Mouse (Mus musculus): Measurements from ENCODE around the gene Ephb3. TPM values are rescaled to one million over a fixed set of nuclear protein-coding genes. Genes with fewer than 3 reads are reported as not detected.

Gene Ephb3
- polyA plus RNA-seq, 1 experiment from 2014 or later = 4.0 TPM

- Histone ChIP-seq H3K27ac (ENCODE audit: low read depth, low read length) (no peak overlapping the region), H3K4me3 (ENCODE audit: low read depth, low read length) (no peak overlapping the region), H3K27me3 (replicated peaks; ENCODE audit: control insufficient read depth, insufficient read depth, low read length) (no peaks in the 10 kb centered on the region), H3K9ac (ENCODE audit: low read depth, low read length) (no peak overlapping the region), H3K4me1 (replicated peaks; ENCODE audit: control insufficient read depth, insufficient read depth, low read length) (0 out of 2 replicates have a peak, but pooled peaks cover 6% of the 10 kb centered on the region), H3K36me3 (ENCODE audit: control insufficient read depth, insufficient read depth) (no peaks in the 10 kb centered on the region), H3K4me2 (replicated peaks; ENCODE audit: low read depth) (no peak overlapping the region), H3K9me3 (ENCODE audit: control insufficient read depth) (no peaks in the 10 kb centered on the region)
- ATAC-seq = no peak
- 51% methylated on average over 11 of the region's 11 CpGs for WGBS
- TF ChIP-seq CTCF (IDR thresholded peaks at IDR 0.05; ENCODE audit: low read depth) = no peak
Observed at GRCm38 (mm10) chr16:21252401-21252955, 47.9 kb downstream of the Ephb3 start.

DNA sequence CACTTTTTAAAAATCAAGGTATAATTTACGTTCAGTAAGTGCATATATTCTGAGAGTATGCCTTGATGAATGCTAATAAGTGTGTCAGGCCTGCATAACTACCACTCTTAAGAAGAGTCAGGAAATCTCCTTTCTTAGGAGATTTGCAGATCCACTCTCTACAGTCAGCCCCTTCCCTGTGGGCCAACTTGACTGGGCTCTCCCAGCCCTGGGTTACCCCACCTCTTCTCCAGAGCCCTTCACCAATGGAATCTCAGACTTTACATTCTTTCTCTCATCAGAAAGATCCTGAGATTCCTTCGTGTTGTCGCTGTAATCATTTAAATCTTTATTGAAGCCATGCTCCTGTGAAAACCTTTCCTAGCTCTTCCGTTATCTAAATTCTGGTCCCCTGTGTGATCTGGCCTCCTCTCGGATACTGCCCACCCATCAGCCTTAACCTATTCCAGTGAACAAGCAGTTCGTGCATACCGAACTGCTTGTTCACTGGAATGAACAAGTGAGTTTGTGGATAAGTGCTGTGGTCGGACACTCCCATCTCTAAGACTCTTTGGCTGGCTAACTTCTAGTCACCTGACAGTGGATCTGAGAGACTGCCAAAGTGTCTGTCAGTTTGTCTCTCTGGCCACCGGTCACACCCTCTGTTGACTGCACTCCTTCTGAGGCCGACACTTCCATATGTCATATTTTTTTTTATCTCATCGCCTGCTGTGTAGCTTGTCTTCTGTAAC lies 51.2 kb downstream of the Ephb3 start:
- no peak overlapping the region for H3K4me3 ChIP-seq (ENCODE audit: low read depth, low read length)
- 64% methylated on average over 11 of the region's 11 CpGs for WGBS
- no peaks in the 10 kb centered on the region for H3K27me3 ChIP-seq (replicated peaks; ENCODE audit: control insufficient read depth, insufficient read depth, low read length)
- TF ChIP-seq CTCF (IDR thresholded peaks at IDR 0.05; ENCODE audit: low read depth) = no peak
- H3K4me2 ChIP-seq (replicated peaks; ENCODE audit: low read depth) = no peak overlapping the region
- H3K9ac ChIP-seq (ENCODE audit: low read depth, low read length) = no peak overlapping the region
- no peaks in the 10 kb centered on the region for H3K36me3 ChIP-seq (ENCODE audit: control insufficient read depth, insufficient read depth)
- no peaks in the 10 kb centered on the region for H3K4me1 ChIP-seq (replicated peaks; ENCODE audit: control insufficient read depth, insufficient read depth, low read length)
- no peaks in the 10 kb centered on the region for H3K9me3 ChIP-seq (ENCODE audit: control insufficient read depth)
- ATAC-seq = no peak
- no peak overlapping the region for H3K27ac ChIP-seq (ENCODE audit: low read depth, low read length)

GRCm38 (mm10) chr16:21256514-21257305 lies 52.2 kb downstream of the Ephb3 start:
- TF ChIP-seq CTCF (IDR thresholded peaks at IDR 0.05; ENCODE audit: low read depth) = no peak
- WGBS = 66% methylated on average over 12 of the region's 12 CpGs
- no peak overlapping the region for H3K4me2 ChIP-seq (replicated peaks; ENCODE audit: low read depth)
- no peaks in the 10 kb centered on the region for H3K4me1 ChIP-seq (replicated peaks; ENCODE audit: control insufficient read depth, insufficient read depth, low read length)
- H3K27me3 ChIP-seq (replicated peaks; ENCODE audit: control insufficient read depth, insufficient read depth, low read length) = no peaks in the 10 kb centered on the region
- no peak overlapping the region for H3K9ac ChIP-seq (ENCODE audit: low read depth, low read length)
- no peaks in the 10 kb centered on the region for H3K36me3 ChIP-seq (ENCODE audit: control insufficient read depth, insufficient read depth)
- no peak for ATAC-seq
- no peak overlapping the region for H3K4me3 ChIP-seq (ENCODE audit: low read depth, low read length)
- H3K9me3 ChIP-seq (ENCODE audit: control insufficient read depth) = no peaks in the 10 kb centered on the region
- no peak overlapping the region for H3K27ac ChIP-seq (ENCODE audit: low read depth, low read length)

DNA sequence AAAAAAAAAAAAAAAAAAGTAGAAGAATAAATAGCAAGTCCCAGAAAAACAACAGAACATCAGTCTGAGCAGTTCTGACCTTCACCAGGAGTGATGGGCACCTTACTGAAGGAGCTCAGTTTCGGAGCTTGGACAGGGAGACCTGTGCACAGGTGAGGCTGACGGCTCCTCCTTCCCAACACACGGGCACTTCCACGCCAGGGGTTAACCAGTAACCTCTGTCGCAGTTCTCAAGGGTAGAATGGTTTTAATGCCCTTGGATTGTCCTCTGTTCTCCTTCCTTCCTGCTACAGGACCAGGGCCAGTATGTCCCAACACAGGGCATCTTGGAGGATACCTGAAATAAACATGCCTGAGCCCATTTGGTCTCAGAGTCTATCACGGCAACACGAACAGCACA lies 60.9 kb downstream of the Ephb3 start:
- H3K36me3 ChIP-seq (ENCODE audit: control insufficient read depth, insufficient read depth) = no peaks in the 10 kb centered on the region
- ATAC-seq = no peak
- no peaks in the 10 kb centered on the region for H3K4me1 ChIP-seq (replicated peaks; ENCODE audit: control insufficient read depth, insufficient read depth, low read length)
- no peak for TF ChIP-seq CTCF (IDR thresholded peaks at IDR 0.05; ENCODE audit: low read depth)
- H3K4me2 ChIP-seq (replicated peaks; ENCODE audit: low read depth) = no peak overlapping the region
- no peak overlapping the region for H3K9ac ChIP-seq (ENCODE audit: low read depth, low read length)
- H3K9me3 ChIP-seq (ENCODE audit: control insufficient read depth) = no peaks in the 10 kb centered on the region
- 85% methylated on average over 7 of the region's 7 CpGs for WGBS
- H3K27ac ChIP-seq (ENCODE audit: low read depth, low read length) = no peak overlapping the region
- H3K27me3 ChIP-seq (replicated peaks; ENCODE audit: control insufficient read depth, insufficient read depth, low read length) = no peaks in the 10 kb centered on the region
- H3K4me3 ChIP-seq (ENCODE audit: low read depth, low read length) = no peak overlapping the region

DNA sequence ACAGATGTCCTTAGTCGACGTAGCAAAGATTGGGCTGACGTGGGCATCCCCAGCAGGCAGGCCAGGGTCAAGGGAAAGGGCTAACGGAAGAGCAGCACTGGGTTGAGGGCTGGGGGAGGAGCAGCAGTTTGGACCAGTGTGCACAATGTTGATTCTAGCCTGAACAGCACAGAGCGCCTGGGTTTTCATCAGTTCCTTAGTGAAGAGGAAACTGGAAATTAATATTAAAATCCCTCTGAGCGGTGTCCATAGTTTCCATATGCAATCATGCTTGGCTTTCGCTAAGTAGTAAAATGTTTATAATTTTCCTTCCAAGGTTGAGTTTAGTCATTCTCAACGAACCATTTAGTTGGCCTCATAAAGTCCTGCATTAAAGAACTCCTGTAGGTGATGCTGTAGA lies 65.2 kb downstream of the Ephb3 start:
- H3K4me3 ChIP-seq (ENCODE audit: low read depth, low read length) = no peak overlapping the region
- ATAC-seq = no peak
- WGBS = 60% methylated on average over 8 of the region's 8 CpGs
- H3K27ac ChIP-seq (ENCODE audit: low read depth, low read length) = no peak overlapping the region
- TF ChIP-seq CTCF (IDR thresholded peaks at IDR 0.05; ENCODE audit: low read depth) = no peak
- H3K4me2 ChIP-seq (replicated peaks; ENCODE audit: low read depth) = no peak overlapping the region
- no peaks in the 10 kb centered on the region for H3K27me3 ChIP-seq (replicated peaks; ENCODE audit: control insufficient read depth, insufficient read depth, low read length)
- H3K4me1 ChIP-seq (replicated peaks; ENCODE audit: control insufficient read depth, insufficient read depth, low read length) = no peaks in the 10 kb centered on the region
- H3K9ac ChIP-seq (ENCODE audit: low read depth, low read length) = no peak overlapping the region
- H3K9me3 ChIP-seq (ENCODE audit: control insufficient read depth) = no peaks in the 10 kb centered on the region
- H3K36me3 ChIP-seq (ENCODE audit: control insufficient read depth, insufficient read depth) = no peaks in the 10 kb centered on the region

- H3K27ac ChIP-seq (ENCODE audit: low read depth, low read length) = no peak overlapping the region
- WGBS = 61% methylated on average over 6 of the region's 6 CpGs
- no peak for ATAC-seq
- H3K36me3 ChIP-seq (ENCODE audit: control insufficient read depth, insufficient read depth) = no peaks in the 10 kb centered on the region
- TF ChIP-seq CTCF (IDR thresholded peaks at IDR 0.05; ENCODE audit: low read depth) = no peak
- H3K9ac ChIP-seq (ENCODE audit: low read depth, low read length) = no peak overlapping the region
- H3K4me3 ChIP-seq (ENCODE audit: low read depth, low read length) = no peak overlapping the region
- no peaks in the 10 kb centered on the region for H3K9me3 ChIP-seq (ENCODE audit: control insufficient read depth)
- no peaks in the 10 kb centered on the region for H3K27me3 ChIP-seq (replicated peaks; ENCODE audit: control insufficient read depth, insufficient read depth, low read length)
- no peaks in the 10 kb centered on the region for H3K4me1 ChIP-seq (replicated peaks; ENCODE audit: control insufficient read depth, insufficient read depth, low read length)
- no peak overlapping the region for H3K4me2 ChIP-seq (replicated peaks; ENCODE audit: low read depth)
Observed at GRCm38 (mm10) chr16:21271773-21272247, 67.3 kb downstream of the Ephb3 start.
